Mouse (Mus musculus) right cerebral cortex, adult 2 months (tissue): ENCODE results near the gene Qrich1.
A peak's percentile ranks its signal among the peaks of the same experiment; 100 is the strongest.

Experiments used
- DNase-seq, 2 experiments: peaks; one replicate each; pipeline ENCODE4 v3.0.0; 2021 to 2022; ENCODE audit warnings: low spot score in 2 of 2

The Qrich1 gene

DNA sequence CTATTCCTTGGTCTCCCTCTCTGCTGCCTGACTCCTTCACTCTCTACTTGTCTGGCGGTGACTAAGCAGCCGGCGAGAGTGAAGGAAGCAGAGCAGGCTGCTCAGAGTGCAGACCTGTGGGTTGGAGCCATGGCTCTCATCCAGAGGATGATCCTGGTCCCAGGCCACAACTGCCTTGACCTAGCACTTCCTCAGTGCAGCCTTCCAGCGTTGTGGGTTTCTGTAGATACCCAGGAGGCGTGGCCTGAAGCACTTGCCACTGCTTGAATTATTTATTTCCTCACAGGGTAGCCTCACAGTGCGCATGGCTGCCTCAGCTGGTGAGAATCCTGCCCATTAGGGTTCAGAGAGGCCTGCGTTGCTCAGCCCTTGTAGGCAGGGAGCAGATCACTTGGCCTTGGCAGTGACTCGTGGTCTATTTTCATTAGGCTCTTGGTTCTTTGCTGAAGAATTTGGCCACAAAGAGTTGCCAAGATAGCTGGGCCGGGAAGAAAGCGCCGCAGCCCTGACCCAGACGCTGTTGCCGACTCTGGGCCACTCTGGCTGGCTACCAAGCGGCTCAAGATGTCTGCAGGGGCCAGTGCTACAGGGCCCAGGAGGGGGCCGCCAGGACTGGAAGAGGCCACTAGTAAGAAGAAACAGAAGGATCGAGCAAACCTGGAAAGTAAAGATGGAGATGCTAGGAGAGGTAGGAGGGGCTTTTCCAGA lies 24.4 kb upstream of the Qrich1 start:
- DNase-seq: no peak

DNA sequence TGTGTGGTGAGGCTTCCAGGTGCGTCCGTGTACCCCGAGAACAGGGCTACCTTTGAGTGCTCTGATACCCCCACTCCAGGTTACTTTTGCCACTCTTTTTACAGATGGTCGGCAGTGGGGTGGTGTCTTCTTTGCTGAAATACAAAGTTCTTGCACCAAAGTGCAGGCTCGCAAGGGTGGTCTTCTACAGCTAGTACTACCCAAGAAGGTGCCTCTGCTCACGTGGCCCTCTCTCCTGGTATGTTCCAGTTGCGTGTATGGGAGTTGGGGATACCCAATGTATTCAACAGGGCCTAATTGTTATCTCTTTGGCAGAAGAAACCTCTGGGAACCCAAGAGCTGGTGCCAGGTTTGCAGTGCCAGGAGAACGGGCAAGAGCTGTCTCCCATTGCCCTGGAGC lies 23.4 kb upstream of the Qrich1 start:
- no peak for DNase-seq

DNA sequence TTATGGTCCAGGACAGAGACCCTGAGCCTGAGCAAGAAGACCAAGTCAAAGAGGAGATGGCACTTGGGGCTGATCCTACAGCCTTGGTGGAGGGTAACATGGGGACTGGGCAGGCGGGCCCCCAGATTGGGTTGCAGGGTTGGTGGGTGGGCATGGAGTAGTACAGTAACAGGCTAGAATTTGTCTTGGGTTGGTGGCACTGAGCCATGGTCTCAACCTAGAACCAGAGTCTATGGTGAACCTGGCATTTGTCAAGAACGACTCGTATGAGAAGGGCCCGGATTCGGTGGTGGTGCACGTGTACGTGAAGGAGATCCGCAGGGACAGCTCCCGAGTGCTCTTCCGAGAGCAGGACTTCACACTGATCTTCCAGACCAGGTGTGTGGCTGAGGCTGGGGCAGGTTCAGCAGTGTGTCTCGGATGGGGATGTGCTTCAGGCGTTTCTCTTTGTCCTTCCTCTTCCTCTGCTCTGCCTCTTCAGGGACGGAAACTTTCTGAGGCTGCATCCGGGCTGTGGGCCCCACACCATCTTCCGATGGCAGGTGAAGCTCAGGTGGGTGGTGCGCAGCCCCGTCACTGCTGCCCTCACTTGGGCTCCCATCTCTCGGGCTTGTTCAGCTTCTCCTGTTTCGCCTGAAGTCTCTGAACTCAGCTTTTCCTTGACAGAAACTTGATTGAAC lies 22.3 kb upstream of the Qrich1 start:
- DNase-seq: no peak

DNA sequence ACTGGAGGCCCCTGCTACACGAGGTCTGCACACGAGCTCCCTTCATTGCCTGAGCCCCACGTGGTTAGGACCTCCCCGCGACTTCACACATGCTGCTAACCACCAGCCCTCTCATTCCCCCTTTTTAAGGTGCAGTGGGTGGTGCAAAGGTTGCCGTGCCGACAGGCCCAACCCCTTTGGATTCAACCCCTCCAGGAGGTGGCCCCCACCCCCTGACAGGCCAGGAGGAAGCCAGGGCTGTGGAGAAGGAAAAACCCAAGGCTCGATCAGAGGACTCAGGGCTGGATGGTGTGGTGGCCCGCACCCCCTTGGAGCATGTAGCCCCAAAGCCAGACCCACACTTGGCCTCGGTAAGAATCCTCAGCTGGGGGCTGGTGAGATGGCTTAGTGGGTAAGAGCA lies 21.7 kb upstream of the Qrich1 start:
- DNase-seq: no peak

DNA sequence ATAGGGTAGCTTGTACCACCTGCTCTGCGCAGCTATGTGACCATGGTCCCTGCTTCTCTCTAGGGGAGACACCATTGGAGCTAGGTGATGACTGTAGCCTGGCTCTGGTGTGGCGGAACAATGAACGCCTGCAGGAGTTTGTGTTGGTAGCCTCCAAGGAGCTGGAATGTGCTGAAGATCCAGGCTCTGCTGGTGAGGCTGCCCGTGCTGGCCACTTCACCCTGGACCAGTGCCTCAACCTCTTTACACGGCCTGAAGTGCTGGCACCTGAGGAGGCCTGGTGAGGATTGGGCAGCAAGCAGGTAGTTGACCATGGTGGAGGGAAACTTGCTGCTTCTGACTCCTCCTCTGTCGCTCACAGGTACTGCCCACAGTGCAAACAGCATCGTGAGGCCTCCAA lies 17.4 kb upstream of the Qrich1 start:
- no peak for DNase-seq

DNA sequence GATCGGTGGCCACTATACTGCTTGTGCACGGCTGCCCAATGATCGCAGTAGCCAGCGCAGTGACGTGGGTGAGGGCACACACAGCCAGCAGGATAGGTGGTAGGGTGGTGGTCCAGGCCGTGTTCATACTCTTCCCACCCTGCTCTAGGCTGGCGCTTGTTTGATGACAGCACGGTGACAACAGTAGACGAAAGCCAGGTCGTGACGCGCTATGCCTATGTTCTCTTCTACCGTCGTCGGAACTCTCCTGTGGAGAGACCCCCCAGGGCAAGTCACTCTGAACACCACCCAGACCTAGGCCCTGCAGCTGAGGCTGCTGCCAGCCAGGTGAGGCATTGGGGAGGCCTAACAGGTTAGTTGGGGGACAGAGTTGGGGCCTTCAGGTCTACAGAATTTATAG lies 16.7 kb upstream of the Qrich1 start:
- no peak for DNase-seq

GRCm38 (mm10) chr9:108506901-108507300 lies 9.7 kb upstream of the Qrich1 start:
- DNase-seq: no peak

DNA sequence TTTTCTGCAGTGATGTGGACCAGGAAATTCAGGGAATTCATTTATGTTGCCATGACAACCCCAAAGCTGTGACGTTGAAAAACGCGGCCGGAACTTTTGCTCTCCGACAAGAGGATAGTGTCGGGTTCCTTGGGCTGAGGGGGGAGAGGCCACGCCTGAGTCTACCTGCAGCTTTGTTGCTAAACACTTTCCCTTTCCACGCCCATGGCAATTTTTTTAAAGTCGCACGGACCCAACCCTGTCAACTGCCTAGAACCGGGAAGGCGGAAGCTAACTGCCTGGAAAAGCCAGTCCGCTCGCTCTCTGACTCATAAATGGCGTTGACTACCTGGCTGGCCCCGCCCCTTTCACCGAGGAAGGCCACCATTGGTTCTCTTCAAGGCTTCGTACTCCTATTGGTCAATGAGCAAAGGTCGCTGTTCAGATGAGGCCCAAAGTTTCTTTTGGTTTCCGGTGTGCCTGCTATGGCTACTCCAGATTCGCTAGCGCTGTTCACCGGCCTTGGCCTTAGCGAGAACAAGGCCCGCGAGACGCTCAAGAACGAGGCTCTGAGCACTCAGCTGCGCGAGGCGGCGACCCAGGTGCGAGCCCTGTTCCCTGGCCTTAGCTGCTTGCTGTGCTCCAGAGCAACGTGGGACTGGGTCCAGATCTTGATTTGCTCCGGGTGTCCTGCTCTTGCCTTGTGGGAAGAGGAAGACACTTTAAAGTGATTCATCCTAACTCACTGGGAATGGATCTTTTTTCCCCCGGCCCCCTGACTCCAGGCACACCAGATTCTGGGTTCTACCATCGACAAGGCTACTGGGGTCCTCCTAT lies 8.8 kb upstream of the Qrich1 start, which contains the start of gene Qars:
TSS of gene Qars (plus strand) at position 88 of the 816 bp plus-strand sequence.
- DNase-seq: peak; percentile 94

- DNase-seq: no peak
Measured at GRCm38 (mm10) chr9:108508776-108509175, 7.8 kb upstream of the Qrich1 start.

DNA sequence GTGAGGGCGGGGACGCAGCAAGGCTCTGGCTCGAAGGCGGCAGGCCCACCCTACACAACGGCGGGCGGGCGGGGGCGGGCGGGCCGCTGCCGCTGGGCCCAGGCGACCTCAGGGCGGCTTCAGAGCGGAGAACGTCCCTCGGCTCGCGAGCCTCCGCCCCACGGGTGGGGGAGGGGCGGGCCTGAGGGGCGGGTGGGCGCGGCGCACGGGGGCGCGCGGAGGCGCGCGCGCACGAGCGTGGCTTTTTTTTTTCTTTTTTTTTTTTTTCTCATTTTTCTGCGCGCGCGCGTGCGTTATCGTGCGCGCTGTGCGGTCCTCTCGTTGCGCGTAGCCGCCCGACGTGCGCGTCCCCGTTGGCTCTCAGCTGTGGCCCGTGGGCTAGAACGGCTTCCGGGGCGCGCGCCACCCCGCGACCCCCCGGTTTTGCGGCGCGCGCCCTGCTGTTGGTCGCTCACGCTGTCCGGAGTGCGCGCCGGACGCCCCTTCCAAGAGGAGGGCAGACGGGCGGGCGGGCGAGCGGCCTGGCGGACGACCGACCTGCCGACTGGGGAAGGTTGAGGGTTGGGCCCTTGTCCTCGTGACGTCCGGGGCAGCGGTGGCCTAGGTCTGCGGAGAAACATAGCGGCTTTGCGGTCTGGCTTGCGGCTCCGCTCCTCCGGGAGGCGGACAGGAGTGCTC lies 786 bp downstream of the Qrich1 start:
- peak; percentile 82 to 89 for DNase-seq

GRCm38 (mm10) chr9:108517931-108518332 lies 1.3 kb downstream of the Qrich1 start:
- peak; percentile 44 to 55 for DNase-seq

DNA sequence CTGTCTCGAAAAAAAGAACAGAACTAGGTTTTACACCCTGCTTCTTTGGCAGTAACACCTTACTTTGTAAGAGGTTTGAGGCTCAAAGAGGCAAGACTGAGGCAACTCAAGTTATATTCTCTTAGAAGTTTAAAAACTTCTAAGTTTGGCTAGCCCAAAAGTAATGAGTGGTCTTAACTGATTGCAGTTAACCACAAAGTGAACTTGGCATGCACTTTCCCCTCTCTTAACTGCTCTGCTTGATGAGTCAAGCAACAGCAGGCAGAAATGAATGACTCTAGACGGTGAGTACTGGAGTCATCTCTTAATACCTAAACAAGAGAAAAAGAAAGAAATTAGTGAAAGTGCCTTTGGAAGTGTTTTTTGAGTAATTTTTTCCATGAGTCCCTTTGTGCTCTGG lies 5.0 kb downstream of the Qrich1 start:
- DNase-seq: no peak

DNA sequence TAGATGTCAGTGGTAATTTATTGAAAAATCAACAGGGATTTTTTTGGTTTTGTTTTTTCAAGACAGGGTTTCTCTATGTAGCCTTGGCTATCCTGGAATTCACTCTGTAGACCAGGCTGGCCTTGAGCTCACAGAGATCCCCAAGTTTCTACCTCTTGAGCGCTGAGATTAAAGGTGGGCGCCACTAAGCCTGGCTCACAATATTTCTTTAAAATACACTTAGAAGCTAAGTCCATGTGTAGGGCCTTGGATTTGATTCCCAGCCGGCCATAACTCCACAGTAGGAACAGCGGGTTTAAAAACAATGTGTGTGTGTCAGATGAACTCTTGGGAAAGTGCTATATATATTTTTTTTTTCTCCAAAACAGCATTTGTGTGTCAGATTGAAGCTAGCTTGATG lies 6.7 kb downstream of the Qrich1 start:
- no peak for DNase-seq

GRCm38 (mm10) chr9:108525400-108525799 lies 8.8 kb downstream of the Qrich1 start:
- DNase-seq: no peak

DNA sequence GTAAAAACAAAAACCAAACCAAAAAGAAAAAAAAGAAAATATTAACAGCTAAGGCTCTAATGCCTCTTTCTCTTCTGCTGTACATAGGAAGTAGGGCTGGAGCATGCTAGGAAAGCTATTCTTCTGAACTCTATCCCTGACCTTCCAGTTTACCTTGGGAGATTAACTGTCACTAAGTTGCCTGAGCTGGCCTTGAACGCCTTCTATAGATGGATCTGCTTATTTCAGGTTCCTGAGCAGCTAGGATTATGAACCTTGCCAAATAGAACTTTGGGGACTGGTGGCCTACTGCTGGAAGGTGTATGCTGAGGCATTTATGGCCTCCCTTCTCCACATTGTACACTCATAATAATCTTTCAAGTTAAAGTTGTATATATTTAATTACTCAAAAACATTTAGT lies 14.3 kb downstream of the Qrich1 start:
- no peak for DNase-seq

GRCm38 (mm10) chr9:108531496-108531895 lies 14.9 kb downstream of the Qrich1 start:
- DNase-seq: no peak

- no peak for DNase-seq
Measured at GRCm38 (mm10) chr9:108540846-108541245, 24.2 kb downstream of the Qrich1 start.

GRCm38 (mm10) chr9:108545986-108546385 lies 29.4 kb downstream of the Qrich1 start:
- DNase-seq: no peak

GRCm38 (mm10) chr9:108546875-108547274 lies 30.3 kb downstream of the Qrich1 start:
- DNase-seq: no peak

GRCm38 (mm10) chr9:108559169-108559568 lies 42.6 kb downstream of the Qrich1 start:
- no peak for DNase-seq

GRCm38 (mm10) chr9:108560227-108560841 lies 43.7 kb downstream of the Qrich1 start, which contains the start of gene Impdh2:
TSS of gene Impdh2 (plus strand) at chr9:108560286.
- DNase-seq: peak; percentile 91 to 97
